Mouse (Mus musculus): ENCODE measurements around the gene Gm8677. TPM values are rescaled to one million over a fixed set of nuclear protein-coding genes. Genes with fewer than 3 reads are reported as not detected.
"Not testable (repeated sequence)": the region's sequence is repeated elsewhere in the genome, so short reads cannot be mapped to it uniquely, and the experiment has no call there.

Gene Gm8677
- polyA plus RNA-seq (2017; shearing (Covaris generic)) = not detected

GRCm38 (mm10) chr7:22534787-22535186 is at the start of gene Gm8677:
TSS of gene Gm8677 (minus strand) at chr7:22534887.
- ATAC-seq = not testable (repeated sequence)

- not testable (repeated sequence) for ATAC-seq
Measured at GRCm38 (mm10) chr7:22565243-22565642, 30.6 kb upstream of the Gm8677 start, which contains the start of gene Gm4201. TSS of gene Gm4201 (minus strand) at chr7:22565343.

GRCm38 (mm10) chr7:22522667-22523066 is 12.0 kb downstream of the Gm8677 start, which contains the start of gene Vmn1r152:
TSS of gene Vmn1r152 (plus strand) at chr7:22522967.
- ATAC-seq = not testable (repeated sequence)

GRCm38 (mm10) chr7:22499578-22499977 is 35.1 kb downstream of the Gm8677 start, which contains the start of gene Vmn1r151:
TSS of gene Vmn1r151 (minus strand) at chr7:22499678.
- ATAC-seq = not testable (repeated sequence)

Other genes starting within 250 kb of the Gm8677 start
- gene Gm4187, start 205.2 kb downstream of the Gm8677 start, polyA plus RNA-seq (2017; shearing (Covaris generic)) = not detected
- not detected for gene Gm8660, start 163.8 kb downstream of the Gm8677 start, polyA plus RNA-seq (2017; shearing (Covaris generic))
- gene Vmn1r148, start 121.3 kb downstream of the Gm8677 start, polyA plus RNA-seq (2017; shearing (Covaris generic)) = not detected
- gene Vmn1r149, start 96.7 kb downstream of the Gm8677 start, polyA plus RNA-seq (2017; shearing (Covaris generic)) = not detected
- gene Gm10665, start 70.8 kb downstream of the Gm8677 start, polyA plus RNA-seq (2017; shearing (Covaris generic)) = not detected
- gene Vmn1r151, start 35.2 kb downstream of the Gm8677 start, polyA plus RNA-seq (2017; shearing (Covaris generic)) = not detected
- gene Vmn1r152, start 11.9 kb downstream of the Gm8677 start, polyA plus RNA-seq (2017; shearing (Covaris generic)) = not detected
- gene Gm4201, start 30.5 kb upstream of the Gm8677 start, polyA plus RNA-seq (2017; shearing (Covaris generic)) = not detected
- gene Gm4565, start 53.2 kb upstream of the Gm8677 start, polyA plus RNA-seq (2017; shearing (Covaris generic)) = not detected
- gene Vmn1r155, start 123.1 kb upstream of the Gm8677 start, polyA plus RNA-seq (2017; shearing (Covaris generic)) = not detected
- not detected for gene Gm8693, start 157.4 kb upstream of the Gm8677 start, polyA plus RNA-seq (2017; shearing (Covaris generic))
- gene Gm4567, start 184.8 kb upstream of the Gm8677 start, polyA plus RNA-seq (2017; shearing (Covaris generic)) = not detected
- gene Vmn1r157, start 226.8 kb upstream of the Gm8677 start, polyA plus RNA-seq (2017; shearing (Covaris generic)) = not detected

All from CD4-positive, CD25-positive, alpha-beta regulatory T cell, adult 4 months (primary cell).